Mouse (Mus musculus): ENCODE data around the gene Zdhhc14.
"Not testable (repeated sequence)": the region's sequence is repeated elsewhere in the genome, so short reads cannot be mapped to it uniquely, and the experiment has no call there.

Gene Zdhhc14

DNA sequence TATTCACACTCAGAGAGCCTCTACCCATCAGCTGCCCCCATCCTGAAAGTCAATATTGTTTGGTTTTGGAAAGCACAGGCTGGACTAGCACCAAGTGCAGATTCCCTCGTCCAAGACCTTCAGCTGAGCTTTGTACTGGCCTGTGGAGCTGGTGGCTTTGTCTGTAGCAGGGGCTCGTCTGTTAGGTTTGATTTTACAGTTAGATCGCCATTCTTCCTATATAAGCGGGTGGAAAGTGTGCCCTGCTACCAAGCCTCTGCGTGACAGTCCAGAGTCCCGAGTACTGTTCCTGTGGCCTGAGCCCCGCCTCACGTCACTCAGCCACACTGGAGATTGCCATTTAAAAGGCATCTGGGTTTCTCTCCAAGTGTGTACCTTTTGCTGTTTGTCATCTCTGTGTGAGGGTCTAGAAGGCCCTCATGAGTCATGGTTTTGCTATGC lies 113.8 kb downstream of the Zdhhc14 start:
- no peak for DNase-seq (ENCODE audit: low spot score)

DNA sequence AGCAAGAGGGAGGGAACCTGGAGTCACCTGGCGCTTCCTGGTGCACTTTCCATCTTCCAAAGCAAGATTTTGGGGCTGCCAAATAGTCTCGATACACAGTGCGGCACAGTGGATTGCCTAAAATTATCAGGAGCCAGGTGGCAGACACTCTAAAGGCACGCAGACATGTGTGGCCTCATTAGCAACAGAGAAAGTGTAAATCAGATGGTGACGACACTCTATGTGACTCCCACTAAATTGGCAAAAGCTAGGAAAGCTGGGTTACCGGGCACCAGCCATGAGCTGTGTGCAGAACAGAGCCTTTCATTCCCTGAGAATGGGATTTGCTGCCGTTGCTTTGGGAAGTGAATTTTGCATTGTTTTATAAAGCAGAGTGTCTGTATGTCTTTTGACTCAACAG lies 115.0 kb downstream of the Zdhhc14 start:
- no peak for DNase-seq (ENCODE audit: low spot score)

- no peak for DNase-seq (ENCODE audit: low spot score)
Observed at GRCm38 (mm10) chr17:5609875-5610552, 117.7 kb downstream of the Zdhhc14 start.

- no peak for DNase-seq (ENCODE audit: low spot score)
Observed at GRCm38 (mm10) chr17:5612236-5612635, 119.9 kb downstream of the Zdhhc14 start.

DNA sequence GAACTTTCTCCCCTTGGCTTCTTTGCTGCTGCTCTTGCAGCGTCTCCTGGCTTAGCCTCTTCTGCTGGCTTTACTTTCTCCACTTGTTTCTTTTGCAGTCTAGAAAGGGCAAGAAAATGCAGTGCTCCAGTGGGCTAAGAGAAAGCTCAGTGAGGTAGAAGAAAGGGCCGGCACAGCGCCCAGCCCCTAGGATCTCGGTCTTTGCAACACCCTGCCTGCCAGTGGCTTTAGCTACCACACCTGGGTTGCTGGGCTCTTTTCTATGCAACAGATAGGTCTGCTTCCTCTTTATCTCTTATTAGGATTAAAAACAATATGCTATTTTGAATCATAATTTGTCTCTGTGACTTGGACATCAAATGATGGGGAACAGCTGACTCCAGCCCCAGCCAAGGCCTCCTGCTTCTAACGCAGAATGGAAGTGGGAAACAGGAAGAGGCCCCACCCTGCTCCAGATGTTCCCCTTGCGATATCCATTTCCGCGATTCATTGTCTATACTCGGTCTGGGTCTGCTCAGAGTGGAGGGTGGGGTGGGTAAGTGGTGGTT lies 122.5 kb downstream of the Zdhhc14 start:
- no peak for DNase-seq (ENCODE audit: low spot score)

- no peak for DNase-seq (ENCODE audit: low spot score)
Observed at GRCm38 (mm10) chr17:5621626-5622591, 129.6 kb downstream of the Zdhhc14 start.

GRCm38 (mm10) chr17:5622764-5623163 lies 130.4 kb downstream of the Zdhhc14 start:
- no peak for DNase-seq (ENCODE audit: low spot score)

DNA sequence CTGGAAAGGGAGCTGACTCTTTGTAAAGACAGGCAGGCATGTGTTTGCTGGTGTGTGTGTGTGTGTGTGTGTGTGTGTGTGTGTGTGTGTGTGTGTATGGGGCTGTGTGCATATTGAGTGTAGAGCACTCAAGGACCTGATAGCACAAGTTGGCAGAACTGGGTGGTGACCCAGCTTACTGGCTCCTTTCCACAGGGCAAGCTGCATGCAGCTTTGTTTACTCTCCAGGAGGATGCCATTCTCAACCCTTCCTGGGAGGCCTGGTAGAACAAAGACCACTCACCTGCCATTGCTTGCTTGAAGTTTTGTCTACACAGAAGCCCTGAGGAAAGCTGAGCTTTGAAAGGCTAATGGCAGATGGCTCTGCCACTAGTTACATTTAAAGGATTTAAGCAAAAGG lies 130.8 kb downstream of the Zdhhc14 start:
- no peak for DNase-seq (ENCODE audit: low spot score)

- not testable (repeated sequence) for DNase-seq (ENCODE audit: low spot score)
Observed at GRCm38 (mm10) chr17:5624815-5625214, 132.5 kb downstream of the Zdhhc14 start.

DNA sequence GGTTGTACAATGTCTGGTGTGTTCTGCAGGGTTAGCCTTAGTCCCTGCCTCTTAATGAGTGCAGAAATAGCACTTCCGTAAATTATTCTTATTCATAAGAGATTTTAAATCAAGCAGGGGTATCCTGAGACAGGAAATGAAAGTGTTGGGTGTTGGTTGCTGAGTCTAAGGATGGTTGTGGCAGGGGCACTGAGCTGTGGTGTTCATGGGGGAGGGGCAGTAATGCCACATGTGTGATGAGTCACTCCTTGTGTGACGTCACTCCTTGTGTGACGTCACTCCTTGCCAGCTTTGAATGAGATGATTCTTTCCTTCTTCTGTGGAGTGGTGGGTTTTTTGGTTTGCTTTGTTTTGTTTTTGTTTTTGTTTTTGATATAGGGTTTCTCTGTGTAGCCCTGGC lies 134.0 kb downstream of the Zdhhc14 start:
- DNase-seq (ENCODE audit: low spot score) = no peak

DNA sequence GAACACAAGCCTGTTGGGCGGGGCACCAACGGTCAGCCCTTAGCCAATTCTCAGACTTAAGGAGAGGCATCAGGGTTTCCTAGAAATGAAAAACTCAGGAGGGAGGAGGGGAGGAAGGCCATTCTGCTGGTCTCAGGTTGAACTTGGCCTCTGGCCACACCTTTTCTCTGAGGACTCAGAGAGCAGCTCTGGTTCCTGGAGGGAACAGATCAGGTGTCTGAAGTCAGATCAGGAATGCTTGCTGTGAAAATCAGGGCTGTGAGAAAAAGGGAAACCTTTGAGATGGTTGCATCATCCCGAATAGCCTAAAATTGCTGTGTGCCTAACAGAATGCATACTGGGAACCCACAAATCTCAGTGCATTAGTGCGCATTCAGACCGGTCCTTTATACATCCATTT lies 135.3 kb downstream of the Zdhhc14 start:
- no peak for DNase-seq (ENCODE audit: low spot score)

GRCm38 (mm10) chr17:5629651-5630050 lies 137.3 kb downstream of the Zdhhc14 start:
- DNase-seq (ENCODE audit: low spot score) = no peak

DNA sequence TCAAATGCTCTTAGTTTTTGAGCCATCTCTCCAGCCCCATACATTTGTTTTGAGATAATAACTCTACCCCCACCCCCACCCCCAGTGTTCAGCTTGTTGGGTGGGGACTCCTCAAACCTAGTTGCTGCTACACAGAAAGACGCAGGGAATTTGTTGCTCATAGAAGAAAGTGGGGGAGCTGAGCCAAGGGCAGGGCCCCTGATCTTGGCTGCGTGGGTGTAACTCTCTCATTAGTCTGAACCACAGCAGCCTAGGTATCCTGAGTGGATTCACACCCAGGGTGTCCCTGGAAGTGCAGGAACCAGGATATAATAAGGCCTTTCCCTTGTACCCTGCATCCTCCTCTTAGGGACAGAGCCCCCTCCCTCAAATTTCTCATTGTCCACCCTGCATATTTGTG lies 142.9 kb downstream of the Zdhhc14 start:
- no peak for DNase-seq (ENCODE audit: low spot score)

GRCm38 (mm10) chr17:5641436-5641835 lies 149.1 kb downstream of the Zdhhc14 start:
- no peak for DNase-seq (ENCODE audit: low spot score)

GRCm38 (mm10) chr17:5642918-5643721 lies 150.8 kb downstream of the Zdhhc14 start:
- no peak for DNase-seq (ENCODE audit: low spot score)

GRCm38 (mm10) chr17:5650124-5650523 lies 157.8 kb downstream of the Zdhhc14 start:
- no peak for DNase-seq (ENCODE audit: low spot score)

- DNase-seq (ENCODE audit: low spot score) = no peak
Observed at GRCm38 (mm10) chr17:5650642-5651041, 158.3 kb downstream of the Zdhhc14 start.

GRCm38 (mm10) chr17:5651551-5651950 lies 159.2 kb downstream of the Zdhhc14 start:
- no peak for DNase-seq (ENCODE audit: low spot score)

DNA sequence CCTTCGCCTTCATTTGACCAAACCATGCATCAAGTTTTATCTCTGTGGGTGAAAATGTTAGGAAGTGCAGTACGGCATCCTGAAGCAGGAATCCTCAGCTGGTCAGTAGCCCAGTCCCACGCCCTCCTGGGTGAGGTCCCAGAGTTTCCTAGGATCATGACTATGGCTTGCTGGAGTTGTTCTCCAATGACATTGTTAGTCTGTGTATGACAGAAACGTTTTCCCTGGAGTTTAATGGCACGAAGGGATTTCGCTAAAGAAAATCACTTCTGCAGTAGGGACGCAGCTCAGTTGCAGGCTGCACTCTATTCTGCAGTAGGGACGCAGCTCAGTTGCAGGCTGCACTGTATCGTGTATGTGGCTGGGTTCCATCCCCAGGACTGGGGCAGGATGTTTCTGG lies 161.6 kb downstream of the Zdhhc14 start:
- no peak for DNase-seq (ENCODE audit: low spot score)

- DNase-seq (ENCODE audit: low spot score) = no peak
Observed at GRCm38 (mm10) chr17:5655536-5655935, 163.2 kb downstream of the Zdhhc14 start.

DNA sequence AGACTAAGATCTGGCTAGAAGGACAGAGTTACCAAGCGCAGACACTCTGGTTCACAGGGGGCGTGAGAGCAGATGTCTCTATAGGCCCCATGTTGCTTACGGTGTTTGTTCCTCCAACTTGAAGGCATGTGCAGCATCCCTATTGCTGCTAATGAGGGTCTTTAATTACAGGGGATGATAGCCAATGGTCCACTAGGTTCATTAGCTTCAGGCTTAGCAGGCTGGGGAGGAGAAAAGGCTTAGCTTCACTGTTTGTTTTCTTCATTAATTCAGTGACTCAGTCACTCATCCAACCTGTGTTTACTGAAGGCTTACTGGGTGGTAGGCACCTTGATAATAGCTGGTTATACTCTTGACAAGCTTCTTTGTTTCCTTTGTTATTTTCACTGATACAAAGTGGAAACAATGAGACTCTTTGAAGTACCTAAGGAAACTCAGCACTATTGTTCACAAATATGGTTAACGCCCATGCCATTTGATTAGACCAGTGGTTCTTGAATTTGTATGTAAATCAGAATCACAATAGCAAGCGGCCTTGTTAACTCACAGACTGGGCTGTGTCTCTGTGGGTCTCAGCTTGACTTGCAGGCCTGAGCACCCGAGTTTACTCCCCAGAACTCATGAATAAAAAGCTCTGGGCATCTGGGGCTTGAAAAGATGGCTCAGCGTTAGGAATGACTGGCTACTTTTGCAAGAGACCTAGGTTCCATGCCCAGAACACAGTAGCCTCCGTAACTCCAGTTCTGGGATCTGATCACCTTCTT lies 168.1 kb downstream of the Zdhhc14 start:
- DNase-seq (ENCODE audit: low spot score) = peak; percentile 16
